8 mouse cellular contexts compared by ENCODE assay signal in genomic region chr6:31037801-31038395, GRCm38 (mm10).
DNase-seq lines count a peak whose midpoint lies in the region; ATAC-seq and TF ChIP-seq lines count a peak whose summit lies in the region.

No protein-coding gene starts in this region.

- no peak for DNase-seq in kidney, postnatal 0 days (ENCODE audit: low spot score)
- no peak for DNase-seq in kidney, postnatal 36 days
- DNase-seq in NIH3T3 (ENCODE audit: low read depth): peak; percentile 42
- DNase-seq in midbrain, embryonic 10.5 days (ENCODE audit: low spot score): no peak
- DNase-seq in thymus, postnatal 0 days (ENCODE audit: low spot score): no peak
- no peak for DNase-seq in yolk sac, embryonic 10.5 days (ENCODE audit: low spot score)
- no peak for DNase-seq in embryo, embryonic 11 days

- WGBS in kidney, postnatal 0 days: 71% methylated on average over 20 of the region's 20 CpGs
- WGBS in heart, embryonic 11.5 days (ENCODE audit: insufficient replicate concordance): 67% methylated on average over 20 of the region's 20 CpGs
- WGBS in midbrain, embryonic 10.5 days: 74% methylated on average over 20 of the region's 20 CpGs

- no peak for ATAC-seq in kidney, postnatal 0 days (replicated peaks; ENCODE audit: low FRiP score, low read depth)
- ATAC-seq in heart, embryonic 11.5 days (replicated peaks; ENCODE audit: insufficient number of reproducible peaks, low FRiP score, low TSS enrichment): no peak

- no peaks in the 10 kb centered on the region for H3K36me3 ChIP-seq in kidney, postnatal 0 days (ENCODE audit: insufficient read depth, low read length)
- no peaks in the 10 kb centered on the region for H3K36me3 ChIP-seq in heart, embryonic 11.5 days (ENCODE audit: control insufficient read depth, insufficient read depth, low read length)
- H3K36me3 ChIP-seq in midbrain, embryonic 10.5 days: no peaks in the 10 kb centered on the region

- H3K4me3 ChIP-seq in kidney, postnatal 0 days (replicated peaks; ENCODE audit: low read depth, low read length): no peak overlapping the region
- no peak overlapping the region for H3K4me3 ChIP-seq in heart, embryonic 11.5 days (ENCODE audit: low read depth, low read length)
- no peak overlapping the region for H3K4me3 ChIP-seq in midbrain, embryonic 10.5 days

- no peak overlapping the region for H3K27ac ChIP-seq in kidney, postnatal 0 days
- H3K27ac ChIP-seq in heart, embryonic 11.5 days (ENCODE audit: low read depth, low read length): no peak overlapping the region
- peak overlapping the region; percentile 42 for H3K27ac ChIP-seq in midbrain, embryonic 10.5 days (replicated peaks)

- no peak for TF ChIP-seq CTCF in kidney, postnatal 0 days (IDR thresholded peaks at IDR 0.05; ENCODE audit: low read depth)

- H3K9ac ChIP-seq in kidney, postnatal 0 days (ENCODE audit: low read depth, low read length): no peak overlapping the region
- H3K9ac ChIP-seq in heart, embryonic 11.5 days (ENCODE audit: low read depth, low read length): no peak overlapping the region

- no peaks in the 10 kb centered on the region for H3K4me1 ChIP-seq in kidney, postnatal 0 days (replicated peaks; ENCODE audit: insufficient read depth, low read length)
- H3K4me1 ChIP-seq in heart, embryonic 11.5 days (ENCODE audit: control insufficient read depth, insufficient read depth, low read length): peaks cover under 1% of the 10 kb centered on the region; the same call in 1 of the 2 replicates
- H3K4me1 ChIP-seq in midbrain, embryonic 10.5 days: peaks cover 4% of the 10 kb centered on the region

- no peaks in the 10 kb centered on the region for H3K9me3 ChIP-seq in kidney, postnatal 0 days (replicated peaks; ENCODE audit: low read length)
- H3K9me3 ChIP-seq in heart, embryonic 11.5 days (replicated peaks; ENCODE audit: control insufficient read depth, low read length): no peaks in the 10 kb centered on the region
- no peaks in the 10 kb centered on the region for H3K9me3 ChIP-seq in midbrain, embryonic 10.5 days (replicated peaks)

- no peaks in the 10 kb centered on the region for H3K27me3 ChIP-seq in kidney, postnatal 0 days (ENCODE audit: insufficient read depth, low read length)
- H3K27me3 ChIP-seq in heart, embryonic 11.5 days (ENCODE audit: control insufficient read depth, insufficient read depth, low read length): no peaks in the 10 kb centered on the region
- H3K27me3 ChIP-seq in midbrain, embryonic 10.5 days (ENCODE audit: low read depth, poor library complexity, severe bottlenecking): no peaks in the 10 kb centered on the region

- H3K4me2 ChIP-seq in kidney, postnatal 0 days (ENCODE audit: low read length): peak overlapping the region; percentile 32; the same call in 1 of the 2 replicates
- H3K4me2 ChIP-seq in heart, embryonic 11.5 days: peak overlapping the region; percentile 31
